Mouse (Mus musculus) liver (tissue): ENCODE results near the gene Grik5.
A peak's percentile ranks its signal among the peaks of the same experiment; 100 is the strongest.

Source experiments
- DNase-seq: peaks from one replicate; pipeline ENCODE4 v3.0.0-alpha.2; 2020; ENCODE audit warnings: mixed read lengths

Gene Grik5

GRCm38 (mm10) chr7:25071979-25072715 lies at the start of gene Grik5, which contains the start of gene Zfp574:
Grik5 (minus strand) TSS chr7:25072346.
Zfp574 (plus strand) TSS chr7:25072567.
- no peak for DNase-seq

- DNase-seq, result no peak
Measured at GRCm38 (mm10) chr7:25121240-25121786, 49.2 kb upstream of the Grik5 start.

- DNase-seq, result peak; percentile 55
Measured at GRCm38 (mm10) chr7:25120061-25120834, 48.1 kb upstream of the Grik5 start.

GRCm38 (mm10) chr7:25112956-25113603 lies 40.9 kb upstream of the Grik5 start:
- DNase-seq, result no peak

- no peak for DNase-seq
Measured at GRCm38 (mm10) chr7:25112178-25112955, 40.2 kb upstream of the Grik5 start.

GRCm38 (mm10) chr7:25110336-25110735 lies 38.2 kb upstream of the Grik5 start:
- DNase-seq, result no peak

- DNase-seq, result no peak
Measured at GRCm38 (mm10) chr7:25109355-25109754, 37.2 kb upstream of the Grik5 start.

- DNase-seq, result peak; percentile 29
Measured at GRCm38 (mm10) chr7:25106790-25107502, 34.8 kb upstream of the Grik5 start.

- peak; percentile 80 for DNase-seq
Measured at GRCm38 (mm10) chr7:25105411-25106160, 33.4 kb upstream of the Grik5 start.

- no peak for DNase-seq
Measured at GRCm38 (mm10) chr7:25099581-25099980, 27.4 kb upstream of the Grik5 start.

GRCm38 (mm10) chr7:25098169-25098568 lies 26.0 kb upstream of the Grik5 start:
- DNase-seq, result no peak

GRCm38 (mm10) chr7:25089875-25090274 lies 17.7 kb upstream of the Grik5 start:
- DNase-seq, result no peak

- no peak for DNase-seq
Measured at GRCm38 (mm10) chr7:25088968-25089367, 16.8 kb upstream of the Grik5 start.

- no peak for DNase-seq
Measured at GRCm38 (mm10) chr7:25088531-25088930, 16.4 kb upstream of the Grik5 start.

GRCm38 (mm10) chr7:25087972-25088371 lies 15.8 kb upstream of the Grik5 start:
- DNase-seq, result no peak

GRCm38 (mm10) chr7:25087256-25087912 lies 15.2 kb upstream of the Grik5 start:
- DNase-seq, result no peak

- no peak for DNase-seq
Measured at GRCm38 (mm10) chr7:25086656-25087055, 14.5 kb upstream of the Grik5 start.

GRCm38 (mm10) chr7:25084621-25085020 lies 12.5 kb upstream of the Grik5 start:
- DNase-seq, result peak; percentile 22

GRCm38 (mm10) chr7:25082510-25082909 lies 10.4 kb upstream of the Grik5 start:
- no peak for DNase-seq

GRCm38 (mm10) chr7:25080431-25080830 lies 8.3 kb upstream of the Grik5 start:
- no peak for DNase-seq
